Mouse (Mus musculus): Measurements from ENCODE around the gene Bcl2l1. TPM values are rescaled to one million over a fixed set of nuclear protein-coding genes. Genes with fewer than 3 reads are reported as not detected.
A peak's percentile ranks its signal among the peaks of the same experiment; 100 is the strongest.

Gene Bcl2l1
- total RNA-seq, 2 experiments from 2014 or later, result 120 to 127 TPM

- intact Hi-C loops (cut with DNase I), result no loop called here
- DNase-seq (ENCODE audit: low spot score in 2 of 2), result no peak
These were observed 74.8 kb downstream of the Bcl2l1 start for GRCm38 (mm10) chr2:152756474-152757393.

GRCm38 (mm10) chr2:152753944-152754711, 77.4 kb downstream of the Bcl2l1 start, which contains the start of gene Cox4i2:
Cox4i2 (plus strand) TSS chr2:152754173.
- intact Hi-C loops (cut with DNase I), result no loop called here
- no peak for DNase-seq (ENCODE audit: low spot score in 2 of 2)

- DNase-seq (ENCODE audit: low spot score in 2 of 2), result peak; percentile 41 to 43
- intact Hi-C loops (cut with DNase I), result loop anchor here (5.0 kb wide), 1 partner anchor 45 kb away; no protein-coding TSS in a partner anchor
These were observed 89.1 kb downstream of the Bcl2l1 start for GRCm38 (mm10) chr2:152742435-152742834.

- DNase-seq (ENCODE audit: low spot score in 2 of 2), result peak in 1 of 2 experiments; percentile 31
- intact Hi-C loops (cut with DNase I), result loop anchor here (5.0 kb wide), 1 partner anchor 44 kb away; no protein-coding TSS in a partner anchor
These were observed 90.1 kb downstream of the Bcl2l1 start for GRCm38 (mm10) chr2:152741153-152742041.

DNA sequence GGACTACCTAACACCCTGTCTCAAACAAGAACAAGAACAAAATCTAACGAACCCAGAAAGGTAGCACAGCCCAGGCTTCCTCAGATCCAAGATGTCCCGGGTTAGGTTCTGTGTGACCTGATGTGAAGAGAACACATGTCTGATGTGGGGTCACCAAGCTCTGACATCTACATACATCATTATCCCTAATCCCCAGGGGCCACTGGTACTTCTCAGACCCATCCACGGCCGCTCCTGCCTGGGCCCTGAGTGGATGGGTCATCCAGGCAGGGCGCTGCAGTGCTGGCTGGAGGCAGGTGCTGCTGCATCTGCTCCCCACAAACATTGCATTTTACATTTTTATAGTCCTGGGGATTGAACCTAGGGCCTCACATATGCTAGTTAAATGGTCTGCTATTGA, 91.0 kb downstream of the Bcl2l1 start:
- intact Hi-C loops (cut with DNase I), result loop anchor here (5.0 kb wide), 1 partner anchor 43 kb away; no protein-coding TSS in a partner anchor
- DNase-seq (ENCODE audit: low spot score in 2 of 2), result no peak

DNA sequence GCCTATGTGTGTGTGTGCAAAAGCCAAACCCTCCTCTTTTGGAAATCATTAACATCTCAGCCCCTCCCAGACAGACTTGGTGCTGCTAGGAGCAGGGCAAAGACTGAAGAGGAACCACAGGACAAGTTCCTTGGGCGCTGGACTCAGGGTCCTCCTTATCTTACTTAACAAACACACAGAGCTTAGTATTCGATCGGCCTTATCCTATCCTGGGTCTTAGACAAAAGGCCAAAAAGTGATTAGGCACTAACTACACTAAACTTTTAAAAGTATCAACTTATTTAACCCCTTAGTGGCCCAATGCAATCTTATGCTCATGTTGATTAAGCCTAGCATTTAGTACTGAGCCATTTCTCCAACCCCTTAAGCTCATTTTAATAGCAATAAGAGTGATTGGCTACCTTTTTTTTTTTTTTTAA, 91.7 kb downstream of the Bcl2l1 start:
- no peak for DNase-seq (ENCODE audit: low spot score in 2 of 2)
- intact Hi-C loops (cut with DNase I), result loop anchor here (5.0 kb wide), 1 partner anchor 43 kb away; no protein-coding TSS in a partner anchor

DNA sequence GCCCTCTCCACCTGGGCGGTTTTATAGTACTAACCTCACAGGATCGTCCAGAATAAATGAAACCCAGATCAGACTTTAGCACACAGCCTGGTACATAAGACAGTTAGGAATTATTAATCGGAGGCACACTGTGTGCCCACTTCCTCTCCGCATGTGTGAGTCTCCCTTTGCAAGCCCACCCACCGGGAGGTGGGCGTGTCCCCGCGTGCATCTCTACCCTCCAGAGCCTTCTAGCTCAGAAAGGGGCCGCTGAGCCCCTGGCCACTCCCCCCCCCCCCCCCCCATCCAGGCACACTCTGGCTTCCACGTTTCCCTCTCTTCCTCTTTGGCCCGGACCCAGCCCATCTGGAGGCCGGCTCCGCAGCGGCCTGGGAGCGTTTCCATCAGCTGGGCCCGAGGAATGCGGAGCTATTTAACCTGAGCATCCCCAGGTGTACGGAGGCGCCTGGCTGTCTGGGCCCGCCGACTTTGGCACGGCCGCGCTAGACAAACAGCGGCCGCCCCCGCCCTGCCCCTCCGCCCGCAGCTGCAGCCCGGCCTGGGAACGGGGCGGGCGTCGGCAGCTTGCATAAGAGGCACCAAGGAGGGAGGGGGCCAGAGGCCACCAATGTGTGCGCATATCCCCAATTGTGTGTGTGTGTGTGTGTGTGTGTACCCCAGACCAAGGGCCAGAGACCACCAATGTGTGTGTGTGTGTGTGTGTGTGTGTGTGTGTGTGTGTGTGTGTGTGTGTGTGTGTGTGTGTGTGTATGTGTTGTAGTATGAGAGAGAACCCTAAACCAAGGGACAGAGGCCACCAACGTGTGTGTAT, 92.3 kb downstream of the Bcl2l1 start:
- peak in 1 of 2 experiments; percentile 14 for DNase-seq (ENCODE audit: low spot score in 2 of 2)
- intact Hi-C loops (cut with DNase I), result no loop called here

GRCm38 (mm10) chr2:152738341-152738740, 93.2 kb downstream of the Bcl2l1 start:
- intact Hi-C loops (cut with DNase I), result no loop called here

DNA sequence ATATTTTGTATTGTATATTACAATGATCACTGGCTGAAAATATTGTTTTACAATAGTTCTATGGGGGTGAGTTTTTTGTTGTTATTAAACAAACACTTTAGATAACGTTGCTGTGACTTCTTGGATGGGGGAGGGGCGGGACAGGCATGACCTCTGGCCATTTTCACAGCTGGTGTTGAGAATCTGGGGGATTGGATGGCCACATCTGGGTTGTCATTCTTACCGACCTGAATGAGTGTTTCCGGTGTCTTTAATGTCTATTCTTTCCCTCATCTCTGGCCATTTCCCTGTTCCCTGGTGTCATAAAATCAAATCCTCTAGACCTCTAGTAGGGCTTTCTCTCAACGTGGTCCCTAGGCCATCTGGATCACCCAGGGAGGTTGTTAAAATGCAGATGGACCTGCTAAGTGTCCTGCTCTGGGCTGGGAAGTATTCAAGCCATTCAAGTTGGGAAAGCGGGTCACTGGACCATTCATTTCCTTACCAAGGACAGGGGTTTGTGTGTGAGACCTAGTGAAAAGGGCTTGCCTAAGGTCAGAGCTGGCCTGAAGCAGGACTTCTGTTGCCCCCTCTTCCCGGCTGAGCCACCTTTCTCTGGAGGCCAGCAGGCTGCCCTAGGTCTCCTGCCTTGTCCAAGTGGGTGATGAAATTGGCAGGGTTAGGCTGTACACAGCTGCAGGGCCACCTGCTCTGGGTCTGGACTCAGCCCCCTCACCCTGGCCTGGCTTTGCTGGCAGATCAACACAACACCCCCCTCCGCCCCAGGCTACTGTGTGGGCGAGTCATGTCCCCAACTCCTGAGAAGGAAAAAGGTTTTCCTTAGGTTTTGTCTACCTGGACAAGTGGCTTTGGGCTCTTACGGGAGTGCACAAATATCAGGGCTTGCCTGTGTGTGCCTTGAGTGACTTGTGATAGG, 94.0 kb downstream of the Bcl2l1 start:
- DNase-seq (ENCODE audit: low spot score in 2 of 2), result no peak
- intact Hi-C loops (cut with DNase I), result no loop called here

More at GRCm38 (mm10) chr2:152738341-152738740, 93.2 kb downstream of the Bcl2l1 start:
- no peak for DNase-seq (ENCODE audit: low spot score in 2 of 2)

- DNase-seq (ENCODE audit: low spot score in 2 of 2), result no peak
- intact Hi-C loops (cut with DNase I), result no loop called here
These were observed 94.8 kb downstream of the Bcl2l1 start for GRCm38 (mm10) chr2:152736748-152737147.

- intact Hi-C loops (cut with DNase I), result no loop called here
These were observed 95.4 kb downstream of the Bcl2l1 start, which contains the start of gene Id1 for GRCm38 (mm10) chr2:152736090-152736601. Id1 (plus strand) TSS chr2:152736251.

DNA sequence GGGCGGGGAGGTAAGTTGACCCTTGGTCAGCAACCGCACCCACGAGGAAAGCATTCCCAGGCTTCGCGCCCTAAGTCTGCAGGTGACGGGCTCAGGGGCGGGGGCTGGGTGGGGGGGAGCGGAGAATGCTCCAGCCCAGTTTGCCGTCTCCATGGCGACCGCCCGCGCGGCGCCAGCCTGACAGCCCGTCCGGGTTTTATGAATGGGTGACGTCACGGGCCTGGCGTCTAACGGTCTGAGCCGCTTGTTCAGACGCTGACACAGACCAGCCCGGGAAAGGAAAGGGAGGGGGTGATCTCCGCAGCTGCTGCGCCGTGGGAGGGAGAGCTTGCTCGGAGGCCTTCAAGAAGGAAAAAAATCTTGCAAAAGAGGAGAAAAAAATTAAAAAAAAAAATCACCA, 96.5 kb downstream of the Bcl2l1 start:
- DNase-seq (ENCODE audit: low spot score in 2 of 2), result peak; percentile 93 to 97
- intact Hi-C loops (cut with DNase I), result no loop called here

More at GRCm38 (mm10) chr2:152736090-152736601, 95.4 kb downstream of the Bcl2l1 start, which contains the start of gene Id1:
- peak; percentile 70 to 73 for DNase-seq (ENCODE audit: low spot score in 2 of 2)

- intact Hi-C loops (cut with DNase I), result no loop called here
- DNase-seq (ENCODE audit: low spot score in 2 of 2), result no peak
These were observed 97.0 kb downstream of the Bcl2l1 start for GRCm38 (mm10) chr2:152734501-152734900.

GRCm38 (mm10) chr2:152733201-152733600, 98.3 kb downstream of the Bcl2l1 start:
- intact Hi-C loops (cut with DNase I), result no loop called here
- no peak for DNase-seq (ENCODE audit: low spot score in 2 of 2)

Data from left cerebral cortex, postnatal 14 days (tissue).